Mouse (Mus musculus) heart, postnatal 0 days (tissue): ENCODE measurements around the gene Mecom.
A peak's percentile ranks its signal among the peaks of the same experiment; 100 is the strongest.

ENCODE experiments used
- CTCF ChIP-seq: IDR thresholded peaks from 2 replicates; pipeline ENCODE4 v1.5.1; 2016; ENCODE audit warnings: antibody characterized with exemption, control low read depth, low read depth
- EP300 ChIP-seq: IDR thresholded peaks from 2 replicates; pipeline ENCODE4 v1.6.1; 2016; ENCODE audit warnings: antibody characterized with exemption, low read depth

DNA sequence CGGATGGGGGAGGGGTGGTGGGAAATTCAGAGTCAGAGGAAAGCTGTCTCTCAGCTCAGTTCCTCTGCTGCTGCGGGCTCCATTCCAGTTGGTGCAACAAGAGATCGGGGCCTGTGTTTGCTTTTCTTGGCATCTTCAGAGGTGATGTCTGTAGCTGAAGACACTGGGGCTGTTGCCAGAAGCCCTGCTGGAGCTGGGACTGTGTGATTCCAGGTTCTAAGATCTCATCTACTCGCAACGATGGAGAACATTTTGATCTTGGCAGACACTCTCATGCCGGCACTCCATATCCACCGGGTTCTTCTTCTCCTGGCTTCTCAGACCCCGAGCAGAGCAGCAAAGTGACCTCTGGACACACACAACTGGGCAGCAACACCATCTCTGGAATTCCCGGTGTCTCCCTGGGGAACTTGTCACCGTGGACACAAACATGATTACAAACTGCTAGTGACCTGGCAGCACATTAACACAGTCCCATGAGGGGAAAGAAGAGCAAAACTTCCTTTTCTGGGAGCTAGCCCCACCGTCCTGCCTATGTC lies 908 bp downstream of the Mecom start:
- 0 out of 2 replicates have a peak, but pooled peaks have one; percentile 25 for TF ChIP-seq EP300
- TF ChIP-seq CTCF = no peak
